Mouse (Mus musculus): ENCODE measurements at regions not wholly inside any gene's neighbourhood (a gene's known extent, or its start where the extent isn't known, plus 50 kb on each side); places are given as distances from the start of the nearest gene placed in this dataset.

GRCm38 (mm10) chr17:4301142-4301853, 605.2 kb upstream of the Nox3 start:
- DNase-seq (ENCODE audit: low spot score) = no peak

DNA sequence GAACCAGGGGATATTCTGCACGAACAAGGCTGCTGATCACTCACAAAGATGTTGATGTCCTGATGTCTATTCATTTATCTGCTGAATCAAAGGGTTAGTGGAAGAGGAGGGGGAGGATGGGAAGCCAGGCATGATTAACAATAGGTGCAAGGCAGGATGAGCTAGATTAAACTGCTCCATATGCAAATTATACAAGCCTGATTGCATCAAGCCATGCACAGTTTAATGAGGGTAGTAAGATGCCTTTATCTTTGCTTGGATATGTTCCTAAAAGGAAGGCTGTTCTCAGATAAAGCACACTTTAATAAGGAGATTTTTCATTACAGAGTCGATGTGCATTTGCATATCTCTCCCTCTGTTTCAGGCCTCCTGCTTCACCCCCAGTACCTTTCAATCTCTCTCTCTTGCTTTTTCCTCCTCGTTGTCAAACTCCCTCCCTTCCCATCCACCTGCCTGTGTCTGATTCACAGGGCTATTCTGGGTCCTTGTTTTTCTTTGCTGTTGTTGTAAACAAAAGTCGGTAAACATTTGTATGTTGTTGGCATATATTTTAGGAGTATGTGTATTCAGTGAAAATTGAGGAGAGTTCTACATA, 615.8 kb upstream of the Nox3 start:
- no peak for DNase-seq (ENCODE audit: low spot score)

DNA sequence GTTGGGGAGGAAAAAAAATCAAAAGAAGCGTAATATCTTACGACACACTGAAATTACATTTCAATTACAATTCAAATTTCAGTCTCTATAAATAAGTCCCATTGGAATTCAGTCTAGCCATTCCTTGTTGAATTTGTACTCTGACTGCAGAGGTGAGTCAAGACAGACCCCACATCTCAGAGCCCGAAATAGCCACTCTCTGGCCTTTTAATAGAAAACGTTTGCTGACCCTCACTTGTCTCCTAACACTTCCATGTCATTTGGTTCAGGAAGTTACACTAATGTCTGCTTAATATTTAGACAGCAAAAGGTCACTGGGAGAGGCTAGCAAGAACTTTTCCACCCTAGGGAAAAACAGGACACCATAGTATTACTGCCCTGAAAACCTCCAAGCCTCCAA, 623.1 kb upstream of the Nox3 start:
- DNase-seq (ENCODE audit: low spot score) = no peak

- DNase-seq (ENCODE audit: low spot score) = no peak
Measured at GRCm38 (mm10) chr17:4328810-4329209, 632.7 kb upstream of the Nox3 start.

GRCm38 (mm10) chr17:4331650-4332049, 635.6 kb upstream of the Nox3 start:
- DNase-seq (ENCODE audit: low spot score) = no peak

GRCm38 (mm10) chr17:4333091-4333490, 637.0 kb upstream of the Nox3 start:
- no peak for DNase-seq (ENCODE audit: low spot score)

DNA sequence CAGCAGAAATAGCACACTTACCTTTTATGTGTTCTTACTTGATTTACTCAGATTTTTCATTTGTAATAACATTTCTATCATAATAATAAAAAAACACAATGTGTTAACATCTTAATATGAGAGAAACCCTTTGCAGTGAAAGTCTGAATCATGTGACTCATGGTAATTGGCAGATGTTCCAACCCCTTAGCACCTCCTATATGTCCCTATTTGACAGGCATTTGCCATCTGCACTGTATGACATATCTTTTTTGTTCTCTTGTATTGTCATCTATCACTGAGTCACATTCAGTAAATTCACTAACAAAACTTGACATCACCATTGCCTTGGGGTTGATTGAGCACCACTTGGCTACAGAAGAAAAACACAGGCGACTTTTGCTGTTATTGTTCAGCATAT, 641.1 kb upstream of the Arid1b start:
- no peak for DNase-seq (ENCODE audit: low spot score)

- no peak for DNase-seq (ENCODE audit: low spot score)
Measured at GRCm38 (mm10) chr17:4355506-4356218, 638.5 kb upstream of the Arid1b start.

GRCm38 (mm10) chr17:4360413-4361320, 633.5 kb upstream of the Arid1b start:
- no peak for DNase-seq (ENCODE audit: low spot score)

DNA sequence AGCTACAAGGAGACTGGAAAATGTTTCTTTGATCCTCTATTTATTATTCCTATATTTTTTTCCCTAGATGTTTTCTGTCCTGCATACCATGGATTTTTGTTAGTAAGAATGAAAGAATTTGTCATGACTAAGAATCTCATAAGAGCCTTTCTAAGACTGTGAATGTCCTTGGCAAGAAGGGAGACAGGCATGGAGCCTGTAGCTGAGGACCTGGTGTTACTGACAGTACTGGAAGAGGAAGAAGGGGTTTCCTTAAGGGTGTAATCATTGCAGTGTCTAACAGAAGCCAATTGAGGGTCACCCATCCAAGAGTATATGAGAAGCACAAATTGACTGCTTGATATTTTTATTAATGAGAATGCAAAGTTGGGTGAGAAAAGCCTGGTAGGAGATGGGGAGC, 628.3 kb upstream of the Arid1b start:
- no peak for DNase-seq (ENCODE audit: low spot score)

- no peak for DNase-seq (ENCODE audit: low spot score)
Measured at GRCm38 (mm10) chr17:4380449-4380848, 613.7 kb upstream of the Arid1b start.

DNA sequence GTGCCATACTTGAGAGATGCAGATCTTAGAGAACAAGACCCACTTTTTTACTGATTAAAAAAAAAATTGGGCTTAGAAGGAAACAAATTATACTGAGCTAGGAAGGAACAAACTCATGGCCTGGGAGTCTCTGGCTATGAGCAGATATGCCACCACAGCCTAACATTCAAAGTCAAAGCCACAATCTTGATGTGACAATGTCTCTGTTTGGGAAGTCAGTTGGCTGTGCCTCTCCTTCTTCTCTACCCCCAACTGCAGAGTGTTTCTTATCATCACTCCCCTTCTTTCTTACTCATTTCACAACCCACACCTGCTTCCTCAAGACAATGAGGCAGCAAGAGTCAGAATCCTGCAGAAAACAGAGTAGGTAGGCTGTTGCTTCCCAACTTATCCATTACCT, 613.3 kb upstream of the Arid1b start:
- no peak for DNase-seq (ENCODE audit: low spot score)

DNA sequence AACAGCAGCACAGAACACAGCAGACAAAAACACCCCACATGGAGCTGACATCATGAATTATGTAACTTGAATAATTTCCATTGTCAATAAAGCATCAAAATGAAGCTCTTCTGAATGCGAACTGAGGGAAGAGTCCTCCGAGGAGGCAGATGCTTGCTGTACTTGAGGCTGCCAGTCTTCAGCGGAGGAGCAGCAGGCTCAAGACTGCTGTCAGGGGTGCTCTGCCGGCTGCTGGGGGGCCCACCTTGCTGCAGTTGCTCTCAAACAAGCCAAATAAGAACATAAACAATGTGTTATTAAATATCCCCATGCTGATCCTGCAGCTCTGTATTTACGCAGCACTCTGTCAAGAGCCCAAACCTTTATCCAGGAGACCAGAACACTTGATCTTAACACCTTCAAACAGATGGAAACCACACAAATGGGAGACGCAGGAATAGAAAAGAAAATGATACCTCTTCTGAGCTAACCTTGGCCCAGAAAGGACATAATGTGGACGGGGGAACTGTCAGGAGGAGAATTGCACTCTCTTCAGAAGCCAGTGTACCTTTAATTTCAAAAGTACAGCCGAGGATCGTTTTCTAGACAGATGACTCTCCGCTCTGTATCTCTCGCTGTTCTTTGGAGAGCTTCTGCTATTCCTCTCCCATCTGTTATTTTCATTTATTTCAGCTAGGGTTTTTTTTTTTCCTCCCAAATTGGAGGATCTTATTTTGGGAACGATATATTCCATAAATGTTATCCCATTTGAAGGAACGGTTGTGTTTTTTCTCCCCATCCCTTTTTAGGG, 612.0 kb upstream of the Arid1b start:
- DNase-seq (ENCODE audit: low spot score) = no peak

DNA sequence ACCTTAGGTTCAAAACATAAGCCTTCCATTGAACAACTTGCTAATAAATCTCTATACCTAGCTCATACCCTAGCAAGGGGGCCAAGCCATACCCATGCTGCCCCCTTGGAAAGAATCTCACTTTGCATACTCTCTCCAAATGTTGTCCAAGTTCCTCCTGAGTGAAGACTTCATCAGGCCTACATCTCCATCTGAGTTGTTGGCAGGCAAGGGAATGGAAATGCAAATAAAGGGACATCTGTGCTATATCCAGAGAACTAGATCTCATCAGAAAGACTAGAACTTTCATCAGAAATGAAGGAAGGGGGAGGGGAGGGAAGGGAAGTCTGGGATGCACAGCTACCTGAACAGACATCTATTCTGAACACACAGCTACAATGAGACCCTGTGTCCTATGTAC, 611.4 kb upstream of the Arid1b start:
- no peak for DNase-seq (ENCODE audit: low spot score)

DNA sequence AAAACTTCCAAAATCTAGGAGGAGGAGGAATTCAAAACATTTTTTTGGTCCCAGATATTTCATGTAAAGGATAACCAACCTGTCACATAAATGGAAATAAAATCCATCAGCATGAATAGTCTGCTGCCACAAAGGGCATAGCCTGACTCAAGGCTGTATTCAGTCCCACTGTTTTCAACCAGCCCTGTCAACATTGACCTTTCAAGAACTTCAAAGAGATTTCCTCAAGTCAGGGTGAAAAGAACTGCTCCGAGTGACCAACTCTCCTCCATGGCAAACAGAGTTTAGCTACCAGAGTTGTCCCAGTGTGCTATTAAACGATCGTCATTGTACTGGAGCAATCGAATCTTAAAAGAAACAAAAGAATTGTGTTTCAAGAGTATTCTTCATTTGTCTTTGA, 606.5 kb upstream of the Arid1b start:
- DNase-seq (ENCODE audit: low spot score) = no peak

DNA sequence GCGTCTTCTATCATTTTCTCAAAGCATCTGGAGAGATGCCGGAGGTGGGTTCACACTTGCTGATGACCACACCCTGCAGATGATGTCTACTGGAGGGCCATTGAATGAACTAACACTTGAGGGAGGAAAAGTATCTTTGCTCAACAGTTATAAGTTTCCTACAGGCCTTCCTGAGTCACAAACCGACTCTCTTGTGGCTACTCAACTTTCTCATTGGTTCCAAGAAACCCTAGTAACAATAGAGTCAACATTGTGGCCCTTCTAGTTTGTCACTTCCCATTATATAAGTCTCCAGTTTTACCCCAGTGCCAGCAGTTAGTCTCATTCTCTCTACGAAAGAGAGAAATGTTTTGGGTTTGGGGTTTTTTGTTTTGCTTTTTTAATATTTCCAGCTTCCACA, 604.1 kb upstream of the Arid1b start:
- DNase-seq (ENCODE audit: low spot score) = no peak

DNA sequence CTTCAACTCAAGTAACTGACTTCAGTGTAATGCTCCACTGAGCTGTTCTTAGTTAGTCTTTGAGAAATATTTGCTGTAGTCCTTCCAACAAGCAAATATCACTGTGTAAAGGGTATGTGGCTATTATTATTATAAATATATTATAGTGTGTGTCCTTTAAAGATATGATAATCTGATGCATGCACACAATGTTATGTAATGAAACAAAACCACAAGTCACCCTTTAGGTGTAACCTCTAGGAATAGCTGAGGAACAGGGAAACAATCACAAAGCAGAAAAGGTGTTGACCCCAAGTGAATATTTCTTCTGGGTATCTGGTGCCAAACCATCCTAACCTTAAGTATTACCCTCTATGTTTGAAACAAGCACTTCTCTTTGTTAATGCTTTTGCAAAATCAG, 603.6 kb upstream of the Arid1b start:
- no peak for DNase-seq (ENCODE audit: low spot score)

GRCm38 (mm10) chr17:4391210-4391609, 602.9 kb upstream of the Arid1b start:
- DNase-seq (ENCODE audit: low spot score) = no peak

DNA sequence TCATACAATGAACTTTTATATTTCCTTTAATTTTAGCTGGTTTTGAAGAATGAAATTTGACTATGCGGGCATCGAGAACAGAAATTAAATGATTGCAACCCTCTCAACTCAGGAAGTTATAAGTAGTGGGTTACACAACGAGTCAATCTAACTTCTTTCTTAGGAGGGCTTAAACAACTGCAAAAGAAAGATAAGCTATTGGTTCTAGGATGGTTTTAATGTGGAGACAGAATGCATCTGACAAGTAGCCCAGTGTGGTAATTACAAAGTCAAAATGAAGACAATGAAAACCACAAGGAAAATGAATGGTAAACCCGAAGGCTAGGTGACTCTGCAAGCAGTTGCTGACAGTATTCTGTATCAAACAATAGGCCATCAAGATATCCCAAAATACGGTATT, 598.0 kb upstream of the Arid1b start:
- DNase-seq (ENCODE audit: low spot score) = no peak

- no peak for DNase-seq (ENCODE audit: low spot score)
Measured at GRCm38 (mm10) chr17:4417686-4418085, 576.4 kb upstream of the Arid1b start.

- no peak for DNase-seq (ENCODE audit: low spot score)
Measured at GRCm38 (mm10) chr17:4424451-4425168, 569.5 kb upstream of the Arid1b start.
